Mouse (Mus musculus) frontal cortex, postnatal 25 days (tissue): ENCODE results near the gene Olfr943.

ENCODE experiments used
- DNase-seq, 2 experiments: peaks; one replicate each; pipeline ENCODE4 v3.0.0; 2022; ENCODE audit warnings: low spot score in 2 of 2

The Olfr943 gene

DNA sequence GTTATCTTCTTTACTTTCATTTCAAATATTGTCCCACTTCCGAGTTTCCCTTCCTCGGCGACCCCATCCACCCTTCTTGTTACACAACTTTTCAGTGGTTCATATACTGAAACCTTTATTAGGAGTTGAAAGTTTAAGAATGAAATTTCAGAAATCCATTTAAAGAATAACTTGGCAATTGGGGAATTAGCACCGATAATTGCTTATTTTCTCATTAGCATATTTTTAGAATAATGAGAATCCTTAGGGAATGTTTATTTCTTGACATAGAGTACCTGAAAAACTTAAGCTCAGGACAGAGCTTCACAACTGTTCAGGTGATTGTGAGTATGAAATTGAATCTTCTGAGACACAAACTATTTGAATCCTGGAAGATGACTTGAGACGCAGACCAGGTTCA is at the start of gene Olfr943:
Gene Olfr943, plus strand, starts transcription at position 301 of the 400 bp plus-strand sequence.
- DNase-seq, result no peak

- DNase-seq, result no peak
Measured at GRCm38 (mm10) chr9:39127326-39127725, 38.8 kb upstream of the Olfr943 start.

DNA sequence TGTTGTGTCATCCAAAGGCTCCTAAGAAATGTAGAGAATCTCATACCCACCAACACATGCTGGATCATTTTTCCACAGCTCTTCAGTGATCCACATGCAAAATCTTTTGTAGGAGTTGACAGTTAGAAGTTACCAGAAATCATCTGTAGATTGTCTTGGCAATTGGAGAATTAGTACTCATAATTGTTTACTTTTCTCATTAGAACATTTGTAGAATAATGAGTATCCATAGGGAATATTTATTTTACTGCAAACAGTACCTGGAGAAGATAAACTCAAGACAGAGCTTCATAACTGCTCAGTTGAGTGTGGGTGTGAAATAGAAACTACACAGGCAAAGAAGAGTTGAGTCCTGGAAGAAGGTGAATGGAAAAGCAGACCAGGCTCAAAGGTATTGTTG is 38.3 kb upstream of the Olfr943 start, which contains the start of gene Olfr27:
Gene Olfr27, plus strand, starts transcription at position 301 of the 400 bp plus-strand sequence.
- DNase-seq, result no peak

DNA sequence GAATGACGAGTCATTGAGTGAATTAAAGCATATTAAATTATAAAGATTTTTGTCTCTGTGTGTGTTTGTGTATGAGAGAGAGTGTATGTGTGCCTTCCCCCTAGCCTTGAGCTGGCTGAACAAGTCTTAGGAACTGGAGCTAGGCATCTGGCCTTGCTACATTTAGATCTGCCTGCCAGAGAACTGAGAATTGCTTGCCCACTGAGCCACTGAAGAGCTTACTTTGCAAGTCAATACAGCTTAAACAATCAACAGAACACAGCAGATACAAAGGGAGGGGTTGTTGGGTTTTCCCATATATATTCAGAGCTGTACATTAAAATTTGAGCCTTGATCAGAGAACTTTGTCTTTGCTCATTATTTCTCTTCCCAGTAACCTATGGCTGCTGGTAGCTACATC is 13.7 kb upstream of the Olfr943 start:
- no peak for DNase-seq

- no peak for DNase-seq
Measured at GRCm38 (mm10) chr9:39201620-39202019, 35.5 kb downstream of the Olfr943 start, which contains the start of gene Olfr944. Gene Olfr944, plus strand, starts transcription at chr9:39201920.
